Mouse (Mus musculus): ENCODE results near the gene Klhl36. TPM values are rescaled to one million over a fixed set of nuclear protein-coding genes. Genes with fewer than 3 reads are reported as not detected.

Klhl36 gene
- 1 to 10 TPM; 5.4 to 6.0 TPM for total RNA-seq (2021)

- DNase-seq (ENCODE audit: low spot score in 2 of 2), result peak; percentile 92 to 96
- intact Hi-C loops (cut with DNase I), result loop anchor here (5.0 kb wide), 1 partner anchor 210 kb away; no protein-coding TSS in a partner anchor
Observed at GRCm38 (mm10) chr8:119861706-119862389, at the start of gene Klhl36. Gene Klhl36 (plus strand): TSS chr8:119862266.

- DNase-seq (ENCODE audit: low spot score in 2 of 2), result no peak
- intact Hi-C loops (cut with DNase I), result loop anchor here (2.0 kb wide), 1 partner anchor 28 kb away; the partner anchor contains the start of gene Cotl1
Observed at GRCm38 (mm10) chr8:119812650-119813431, 49.2 kb upstream of the Klhl36 start.

- intact Hi-C loops (cut with DNase I), result no loop called here
- no peak for DNase-seq (ENCODE audit: low spot score in 2 of 2)
Observed at GRCm38 (mm10) chr8:119816219-119816618, 45.8 kb upstream of the Klhl36 start.

GRCm38 (mm10) chr8:119817446-119817845 lies 44.6 kb upstream of the Klhl36 start:
- DNase-seq (ENCODE audit: low spot score in 2 of 2), result no peak
- intact Hi-C loops (cut with DNase I), result no loop called here

GRCm38 (mm10) chr8:119819316-119819715 lies 42.8 kb upstream of the Klhl36 start:
- intact Hi-C loops (cut with DNase I), result no loop called here
- no peak for DNase-seq (ENCODE audit: low spot score in 2 of 2)

- DNase-seq (ENCODE audit: low spot score in 2 of 2), result no peak
- intact Hi-C loops (cut with DNase I), result no loop called here
Observed at GRCm38 (mm10) chr8:119819976-119820375, 42.1 kb upstream of the Klhl36 start.

- DNase-seq (ENCODE audit: low spot score in 2 of 2), result no peak
- intact Hi-C loops (cut with DNase I), result no loop called here
Observed at GRCm38 (mm10) chr8:119821691-119822090, 40.4 kb upstream of the Klhl36 start.

GRCm38 (mm10) chr8:119823278-119823677 lies 38.8 kb upstream of the Klhl36 start:
- intact Hi-C loops (cut with DNase I), result no loop called here
- no peak for DNase-seq (ENCODE audit: low spot score in 2 of 2)

- intact Hi-C loops (cut with DNase I), result no loop called here
- DNase-seq (ENCODE audit: low spot score in 2 of 2), result peak in 1 of 2 experiments; percentile 67
Observed at GRCm38 (mm10) chr8:119824100-119824499, 38.0 kb upstream of the Klhl36 start.

GRCm38 (mm10) chr8:119824809-119825273 lies 37.2 kb upstream of the Klhl36 start:
- DNase-seq (ENCODE audit: low spot score in 2 of 2), result peak in 1 of 2 experiments; percentile 86
- intact Hi-C loops (cut with DNase I), result no loop called here

- intact Hi-C loops (cut with DNase I), result no loop called here
- DNase-seq (ENCODE audit: low spot score in 2 of 2), result no peak
Observed at GRCm38 (mm10) chr8:119825950-119826730, 35.9 kb upstream of the Klhl36 start.

- intact Hi-C loops (cut with DNase I), result no loop called here
Observed at GRCm38 (mm10) chr8:119826982-119827381, 35.1 kb upstream of the Klhl36 start.

GRCm38 (mm10) chr8:119827721-119828153 lies 34.3 kb upstream of the Klhl36 start:
- DNase-seq (ENCODE audit: low spot score in 2 of 2), result no peak
- intact Hi-C loops (cut with DNase I), result no loop called here

More at GRCm38 (mm10) chr8:119826982-119827381, 35.1 kb upstream of the Klhl36 start:
- DNase-seq (ENCODE audit: low spot score in 2 of 2), result no peak

GRCm38 (mm10) chr8:119829015-119829414 lies 33.1 kb upstream of the Klhl36 start:
- no peak for DNase-seq (ENCODE audit: low spot score in 2 of 2)
- intact Hi-C loops (cut with DNase I), result no loop called here

GRCm38 (mm10) chr8:119829420-119829819 lies 32.6 kb upstream of the Klhl36 start:
- intact Hi-C loops (cut with DNase I), result no loop called here

GRCm38 (mm10) chr8:119829870-119830580 lies 32.0 kb upstream of the Klhl36 start:
- intact Hi-C loops (cut with DNase I), result no loop called here
- no peak for DNase-seq (ENCODE audit: low spot score in 2 of 2)

More at GRCm38 (mm10) chr8:119829420-119829819, 32.6 kb upstream of the Klhl36 start:
- no peak for DNase-seq (ENCODE audit: low spot score in 2 of 2)

GRCm38 (mm10) chr8:119830589-119830988 lies 31.5 kb upstream of the Klhl36 start:
- DNase-seq (ENCODE audit: low spot score in 2 of 2), result no peak
- intact Hi-C loops (cut with DNase I), result no loop called here

- DNase-seq (ENCODE audit: low spot score in 2 of 2), result no peak
- intact Hi-C loops (cut with DNase I), result no loop called here
Observed at GRCm38 (mm10) chr8:119831336-119831995, 30.6 kb upstream of the Klhl36 start.
